Mouse (Mus musculus) spleen, adult 2 months (tissue): ENCODE data around the gene Ap4s1.

Experiments
- CTCF ChIP-seq: fragments of 200-500 bp; IDR thresholded peaks from 2 replicates; pipeline ENCODE4 v1.5.1; 2011; ENCODE audit warnings: mild to moderate bottlenecking, inconsistent platforms; ENCODE audit not compliant: insufficient read depth, insufficient read length, insufficient replicate concordance; ENCODE audit errors: extremely low read depth
- POLR2A ChIP-seq: fragments of 200-500 bp; IDR thresholded peaks from 2 replicates; pipeline ENCODE4 v1.6.1; 2011; ENCODE audit warnings: low read depth, low read length, inconsistent platforms

- TF ChIP-seq CTCF: no peak
- no peak for TF ChIP-seq POLR2A
Measured at GRCm38 (mm10) chr12:51736381-51736780, 45.5 kb downstream of the Ap4s1 start.
